Mouse (Mus musculus): ENCODE measurements around the gene Ccdc60.

Gene Ccdc60

GRCm38 (mm10) chr5:116271511-116272227, 17.1 kb downstream of the Ccdc60 start:
- in situ Hi-C loops (cut with MboI, MseI), result no loop called here

DNA sequence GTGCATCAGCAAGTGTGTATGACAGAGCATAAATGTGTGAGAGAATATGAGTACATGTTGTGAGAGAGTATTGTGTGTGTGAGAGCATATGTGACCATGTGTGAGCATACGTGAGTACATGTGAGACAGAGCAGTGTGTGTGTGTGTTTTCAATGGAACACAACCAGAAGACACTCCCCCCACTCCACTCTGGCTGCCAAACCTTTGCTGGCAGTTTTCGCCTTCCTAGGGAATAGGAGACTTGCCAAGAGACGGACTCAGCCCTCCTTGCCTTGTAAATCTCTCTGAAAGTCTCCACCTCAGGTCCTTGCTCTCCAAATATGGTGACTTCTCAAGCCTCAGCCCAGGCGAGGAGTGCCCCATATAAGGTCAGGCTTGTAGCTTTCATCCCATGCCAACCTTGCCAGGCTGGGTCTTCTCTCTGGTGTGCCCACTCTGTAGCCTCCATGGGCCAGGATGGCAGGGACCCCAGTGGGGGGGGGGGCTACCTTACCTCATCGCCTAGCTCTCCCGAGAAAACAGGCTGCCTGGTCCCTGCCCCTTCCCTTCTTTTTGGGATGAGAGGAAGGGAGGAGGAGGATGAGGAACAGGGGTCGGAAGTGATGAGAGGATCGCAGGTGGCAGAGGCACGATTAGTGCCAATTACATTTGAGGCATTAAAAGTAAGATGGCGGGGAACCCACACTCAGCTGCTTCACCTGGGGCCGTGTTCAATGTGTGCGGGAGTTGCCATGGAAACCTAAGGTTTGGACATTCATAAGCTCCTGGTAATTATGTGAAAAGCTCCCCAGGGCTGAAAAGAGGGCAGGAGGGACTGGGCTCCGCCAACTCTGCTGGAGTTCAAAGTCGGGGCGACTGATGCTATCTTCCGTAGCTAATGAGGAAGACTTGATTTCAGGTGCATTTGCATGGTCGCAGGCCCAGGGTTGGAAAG, 19.3 kb downstream of the Ccdc60 start:
- in situ Hi-C loops (cut with MboI, MseI), result no loop called here

DNA sequence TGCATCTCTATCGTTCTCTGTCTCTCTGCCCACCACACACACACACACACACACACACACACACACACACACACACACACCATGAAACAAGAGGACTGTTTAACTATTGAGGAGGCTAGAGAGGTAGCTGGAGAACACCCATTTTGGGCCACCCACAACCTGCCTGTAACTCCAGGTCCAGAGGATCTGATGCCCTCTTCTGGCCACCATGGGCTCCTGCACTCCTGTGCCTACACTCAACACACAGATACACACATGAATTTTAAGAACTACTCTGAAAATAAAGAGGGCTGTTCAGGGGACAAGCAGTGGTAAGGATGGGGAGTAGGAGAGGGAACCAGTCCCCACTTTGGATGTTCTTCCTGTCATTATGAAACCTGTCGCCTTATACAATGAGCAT, 26.1 kb downstream of the Ccdc60 start:
- in situ Hi-C loops (cut with MboI, MseI), result no loop called here

DNA sequence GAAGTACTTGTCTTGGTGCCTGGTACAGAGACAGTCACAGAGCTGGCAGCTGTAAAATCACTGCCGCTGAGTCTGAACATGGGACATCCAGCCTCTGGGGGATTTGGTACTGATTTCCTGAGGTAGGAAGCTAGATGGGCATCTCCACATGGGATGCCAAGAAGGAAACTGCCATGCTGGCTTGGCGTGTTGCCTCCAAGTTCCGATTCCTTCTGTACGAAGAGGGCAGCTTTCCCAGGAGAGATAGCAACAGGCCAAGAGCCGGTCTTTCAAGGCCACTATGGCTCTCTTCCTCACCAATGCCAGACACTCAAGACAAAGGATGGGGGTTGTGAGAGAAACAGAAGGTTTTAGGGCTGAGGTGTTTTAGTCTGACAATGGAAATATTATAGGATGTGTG, 26.8 kb downstream of the Ccdc60 start:
- in situ Hi-C loops (cut with MboI, MseI), result no loop called here

DNA sequence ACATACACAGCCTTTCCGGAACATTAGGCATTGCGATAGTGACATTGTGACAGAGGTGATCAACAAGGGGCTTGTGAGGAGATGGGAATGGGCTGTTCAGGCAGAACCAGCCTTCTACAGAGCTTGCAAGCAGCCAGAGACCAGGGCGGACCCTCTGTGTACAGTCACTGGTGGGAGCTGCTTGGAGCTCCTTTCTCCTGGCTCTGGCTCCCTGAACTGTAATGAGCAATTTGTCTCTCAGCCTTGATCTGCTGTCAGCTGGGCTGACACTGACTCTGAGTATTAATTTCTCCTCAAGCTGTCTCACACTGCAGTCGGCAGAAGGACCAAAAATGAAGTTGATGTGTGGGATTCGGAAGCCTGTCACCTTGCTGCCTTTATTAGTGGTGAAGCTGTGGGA, 28.4 kb downstream of the Ccdc60 start:
- in situ Hi-C loops (cut with MboI, MseI), result no loop called here

DNA sequence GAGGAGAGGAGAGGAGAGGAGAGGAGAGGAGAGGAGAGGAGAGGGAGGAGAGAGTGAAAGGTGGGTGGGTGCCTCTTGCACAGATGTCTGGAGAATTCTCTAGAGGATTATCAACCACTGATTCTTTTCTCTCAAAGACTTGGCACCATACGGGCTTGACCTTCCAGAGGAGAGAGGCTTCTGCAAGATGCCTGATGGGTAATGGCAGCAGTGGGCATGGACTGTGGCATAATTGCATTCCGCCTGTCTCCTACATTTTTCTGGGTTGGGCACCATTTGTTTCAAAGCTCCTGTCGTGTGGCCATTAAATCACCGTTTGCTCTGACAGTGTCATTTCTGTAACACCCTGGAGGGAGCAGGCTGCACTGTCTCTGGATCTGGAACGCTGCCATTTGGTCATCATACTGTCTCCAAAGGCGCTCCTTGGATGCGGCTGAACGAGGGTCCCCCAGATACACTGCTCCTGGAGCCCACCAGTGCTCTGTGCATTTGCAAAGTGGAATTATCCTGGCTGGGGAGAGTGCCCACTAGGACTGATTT, 30.4 kb downstream of the Ccdc60 start:
- in situ Hi-C loops (cut with MboI, MseI), result no loop called here

- in situ Hi-C loops (cut with MboI, MseI), result no loop called here
These were observed 34.9 kb downstream of the Ccdc60 start for GRCm38 (mm10) chr5:116253914-116254313.

GRCm38 (mm10) chr5:116252186-116252585, 36.6 kb downstream of the Ccdc60 start:
- in situ Hi-C loops (cut with MboI, MseI), result no loop called here

GRCm38 (mm10) chr5:116246642-116247041, 42.1 kb downstream of the Ccdc60 start:
- in situ Hi-C loops (cut with MboI, MseI), result no loop called here

DNA sequence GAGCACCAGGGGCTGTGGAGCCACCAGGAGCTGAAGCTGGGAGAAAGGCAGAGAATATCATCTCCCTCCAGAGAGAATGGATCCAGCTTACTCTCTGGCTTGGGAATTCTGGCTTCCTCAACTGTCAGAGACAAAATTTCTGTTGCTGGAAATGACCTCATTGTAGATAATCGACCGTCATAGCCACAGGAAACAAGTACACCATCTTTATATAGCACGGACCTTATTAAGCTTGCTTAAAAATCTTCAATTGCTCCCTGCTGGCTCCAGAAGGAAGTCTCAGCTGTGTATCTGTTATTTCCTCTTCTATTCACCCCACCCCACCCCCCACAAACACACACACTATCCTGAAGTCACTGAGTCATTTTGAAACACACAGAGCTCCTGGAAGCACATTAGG, 44.3 kb downstream of the Ccdc60 start:
- in situ Hi-C loops (cut with MboI, MseI), result no loop called here

- in situ Hi-C loops (cut with MboI, MseI), result no loop called here
These were observed 45.2 kb downstream of the Ccdc60 start for GRCm38 (mm10) chr5:116243622-116244021.

DNA sequence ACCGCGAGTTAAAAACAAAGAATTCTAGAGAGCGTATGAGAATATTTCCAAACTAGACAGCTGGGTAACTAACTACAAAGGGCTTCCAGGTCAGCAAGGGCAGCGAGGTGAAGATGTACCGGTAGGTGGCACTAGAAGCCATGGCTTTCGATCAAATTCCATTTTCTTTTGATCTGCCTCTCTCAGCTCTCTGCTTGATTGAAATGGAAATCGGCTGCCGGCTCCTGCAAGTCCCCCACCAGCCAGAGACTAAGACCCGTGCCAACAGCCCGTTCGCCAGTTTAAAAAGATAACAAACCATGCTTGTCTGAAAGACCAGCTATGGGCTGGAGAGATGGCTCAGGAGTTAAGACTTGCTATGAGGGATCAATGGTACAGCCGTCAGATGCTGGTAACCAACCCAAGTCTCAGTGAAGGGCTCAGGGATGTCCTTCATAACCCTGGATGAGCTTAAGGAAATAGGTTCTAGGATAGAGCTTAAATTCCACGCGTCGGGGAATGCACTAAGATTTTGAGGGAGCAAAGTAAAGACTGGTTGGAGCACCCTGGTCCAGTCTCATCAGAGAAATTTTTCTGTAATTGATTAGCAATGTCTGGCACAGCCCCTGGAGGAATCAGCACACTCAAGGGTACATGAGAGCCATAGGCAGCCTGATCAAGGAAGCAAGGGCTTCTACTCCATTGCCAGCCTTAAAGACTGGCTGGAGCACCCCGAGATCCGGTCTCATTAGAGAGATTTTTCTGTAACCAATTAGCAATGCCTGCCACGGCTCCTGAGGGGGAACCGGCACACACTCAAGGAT, 56.7 kb downstream of the Ccdc60 start:
- in situ Hi-C loops (cut with MboI, MseI), result loop anchor here (5.0 kb wide), 1 partner anchor 245 kb away; no protein-coding TSS in a partner anchor

DNA sequence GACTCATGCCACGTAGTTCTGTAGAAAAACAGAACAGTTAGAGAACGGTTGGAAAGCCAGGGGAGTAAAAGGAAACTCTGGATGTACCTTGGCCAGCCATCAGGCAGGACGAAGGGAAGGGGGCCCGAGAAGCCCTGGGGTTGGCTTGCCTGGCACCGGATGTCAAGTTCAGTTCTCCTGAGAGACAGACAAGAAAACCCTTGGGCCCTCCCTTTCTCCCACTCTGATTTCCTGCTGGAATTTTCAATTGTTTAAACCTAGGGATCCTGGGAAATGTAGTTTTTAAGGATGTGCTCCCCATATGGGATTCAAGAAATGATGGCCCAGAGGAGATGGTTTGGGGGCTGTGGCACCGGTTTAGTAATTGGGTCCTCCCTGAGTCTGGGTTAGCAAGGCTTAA, 60.4 kb downstream of the Ccdc60 start:
- in situ Hi-C loops (cut with MboI, MseI), result no loop called here

DNA sequence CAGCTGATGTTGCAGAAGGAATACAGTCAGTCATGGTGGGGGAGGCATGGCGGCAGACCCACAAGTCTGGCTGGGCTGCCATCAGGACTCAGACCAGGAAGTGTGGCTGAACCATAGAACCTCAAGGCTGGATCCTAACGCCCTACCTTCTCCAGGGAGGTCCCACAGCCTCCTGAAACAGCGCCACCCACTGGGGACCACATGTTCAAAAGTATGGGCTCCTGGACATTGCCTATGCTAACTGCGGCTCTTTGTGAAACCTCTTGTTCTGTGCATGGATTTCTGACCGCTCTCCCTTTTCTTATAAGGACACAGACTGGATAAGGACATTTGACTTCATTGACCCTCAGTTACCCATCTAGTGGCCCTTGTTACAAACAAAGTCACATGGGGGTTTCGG, 64.8 kb downstream of the Ccdc60 start:
- in situ Hi-C loops (cut with MboI, MseI), result no loop called here

- in situ Hi-C loops (cut with MboI, MseI), result no loop called here
These were observed 66.9 kb downstream of the Ccdc60 start for GRCm38 (mm10) chr5:116221916-116222315.

DNA sequence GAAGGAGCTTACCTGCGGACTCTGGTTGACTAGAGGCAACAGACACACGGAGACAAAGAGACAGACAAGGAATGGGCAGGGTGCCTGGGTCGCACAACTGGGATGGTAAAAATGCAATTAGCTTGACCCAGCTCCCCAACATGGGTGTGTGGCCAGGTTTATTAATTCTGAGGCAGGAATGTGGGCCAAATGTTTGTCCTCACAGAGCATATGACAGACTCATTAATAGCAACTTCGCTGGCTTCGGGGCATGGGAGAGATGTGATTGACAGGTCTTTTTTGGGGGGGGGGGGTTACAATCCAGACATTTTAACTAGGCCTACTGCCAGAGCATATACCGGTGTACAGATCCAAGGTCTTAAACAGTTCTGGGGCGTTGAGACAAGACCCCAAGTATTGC, 69.5 kb downstream of the Ccdc60 start:
- in situ Hi-C loops (cut with MboI, MseI), result loop anchor here (10.0 kb wide), 1 partner anchor 266 kb away; no protein-coding TSS in a partner anchor

- in situ Hi-C loops (cut with MboI, MseI), result loop anchor here (5.0 to 10.0 kb wide), 2 partner anchors 90 to 272 kb away; no protein-coding TSS in a partner anchor
These were observed 76.1 kb downstream of the Ccdc60 start for GRCm38 (mm10) chr5:116212706-116213105.

GRCm38 (mm10) chr5:116209378-116210091, 79.2 kb downstream of the Ccdc60 start:
- in situ Hi-C loops (cut with MboI, MseI), result loop anchor here (5.0 to 10.0 kb wide), 2 partner anchors 87 to 275 kb away; no protein-coding TSS in a partner anchor

GRCm38 (mm10) chr5:116208741-116209368, 79.9 kb downstream of the Ccdc60 start:
- in situ Hi-C loops (cut with MboI, MseI), result no loop called here

GRCm38 (mm10) chr5:116202692-116203091, 86.1 kb downstream of the Ccdc60 start:
- in situ Hi-C loops (cut with MboI, MseI), result no loop called here
